Mouse (Mus musculus): ENCODE measurements at regions not wholly inside any gene's neighbourhood (a gene's known extent, or its start where the extent isn't known, plus 50 kb on each side); places are given as distances from the start of the nearest gene placed in this dataset.
"Not testable (repeated sequence)": the region's sequence is repeated elsewhere in the genome, so short reads cannot be mapped to it uniquely, and the experiment has no call there.

DNA sequence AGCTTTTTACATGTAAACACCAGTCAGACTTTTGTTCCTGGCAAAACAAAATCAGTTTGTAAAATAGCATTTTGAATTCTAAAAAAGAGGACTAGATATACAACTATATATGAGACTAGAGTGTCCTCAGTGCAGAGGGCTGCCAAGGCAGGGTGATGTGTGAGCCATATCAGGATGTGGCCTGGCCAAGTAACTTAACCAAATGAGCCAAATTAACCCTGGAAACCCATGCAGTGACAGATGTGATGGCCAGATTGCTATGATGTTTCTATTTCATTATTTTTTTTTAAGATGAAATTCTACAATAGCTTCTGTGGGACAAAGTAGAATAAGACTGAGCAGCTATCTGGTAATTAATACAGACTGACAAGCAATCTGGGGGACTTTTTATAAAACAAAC, 181.8 kb downstream of the Nova1 start:
- no peak for DNase-seq

DNA sequence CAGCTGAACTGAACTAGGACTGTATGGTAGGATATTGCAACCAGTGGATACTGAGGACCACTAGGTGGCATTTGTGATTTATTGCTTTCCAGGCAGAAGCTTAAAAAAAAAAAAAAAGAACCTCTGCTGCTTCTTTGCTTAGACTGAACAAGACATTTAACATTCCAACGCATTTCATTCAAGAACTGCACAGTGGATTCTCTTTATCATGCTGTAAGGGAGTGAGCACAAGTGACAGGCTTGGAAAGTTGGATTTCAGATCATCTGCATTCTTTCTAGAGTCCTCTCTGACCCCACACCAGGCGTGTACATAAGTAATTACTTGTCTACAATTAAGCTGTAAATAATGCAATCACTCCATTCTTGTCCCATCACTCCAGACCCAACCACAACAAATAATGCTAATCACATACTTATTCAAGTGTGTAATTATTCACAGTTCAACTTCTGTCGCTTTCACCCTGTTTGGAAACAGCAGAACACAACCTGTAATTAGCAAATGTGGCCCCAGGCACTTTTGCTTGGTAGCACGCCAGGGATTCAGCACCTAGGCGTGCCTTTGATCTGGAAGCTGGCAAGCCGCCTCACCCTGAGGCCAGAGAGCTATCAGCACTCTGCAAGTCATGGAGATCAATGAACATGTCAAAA, 183.5 kb downstream of the Nova1 start:
- DNase-seq: peak; percentile 57 to 62

DNA sequence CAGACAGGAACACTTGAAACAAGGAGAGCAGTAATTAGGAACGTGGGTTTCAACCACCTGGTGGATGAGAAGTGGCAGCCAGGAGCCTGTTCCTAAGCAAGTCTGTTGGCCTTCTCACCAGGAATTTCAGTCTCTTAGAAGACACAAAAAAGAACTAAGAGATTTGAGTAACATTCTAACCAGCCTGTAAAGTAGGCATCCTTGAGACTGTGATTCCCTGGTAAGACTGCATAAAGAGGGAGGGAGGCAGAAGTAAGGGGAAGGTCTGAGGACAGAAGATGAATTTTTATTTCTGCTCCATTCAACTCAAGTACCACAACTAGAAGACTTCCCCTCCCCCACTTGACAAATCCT, 184.0 kb downstream of the Nova1 start:
- no peak for DNase-seq

DNA sequence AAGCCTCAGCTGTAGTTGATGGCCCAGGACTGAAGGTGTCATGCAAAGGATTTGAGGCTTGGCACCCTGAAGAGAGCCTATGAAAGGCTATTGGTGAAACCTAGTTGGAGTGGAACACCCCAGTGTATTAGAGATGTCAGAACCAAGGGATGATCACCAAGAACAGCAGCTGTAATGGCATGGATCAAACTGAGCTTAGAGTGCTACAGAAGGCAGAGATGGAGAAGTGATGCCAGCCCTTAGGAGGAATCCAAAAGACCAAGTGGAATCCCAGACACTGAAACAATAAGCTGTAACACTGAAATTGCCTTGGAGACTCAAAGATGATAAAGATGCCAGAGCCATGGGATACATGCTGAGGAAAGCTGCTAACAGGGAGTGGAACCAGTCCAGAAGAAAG, 186.3 kb downstream of the Nova1 start:
- DNase-seq: not testable (repeated sequence)

DNA sequence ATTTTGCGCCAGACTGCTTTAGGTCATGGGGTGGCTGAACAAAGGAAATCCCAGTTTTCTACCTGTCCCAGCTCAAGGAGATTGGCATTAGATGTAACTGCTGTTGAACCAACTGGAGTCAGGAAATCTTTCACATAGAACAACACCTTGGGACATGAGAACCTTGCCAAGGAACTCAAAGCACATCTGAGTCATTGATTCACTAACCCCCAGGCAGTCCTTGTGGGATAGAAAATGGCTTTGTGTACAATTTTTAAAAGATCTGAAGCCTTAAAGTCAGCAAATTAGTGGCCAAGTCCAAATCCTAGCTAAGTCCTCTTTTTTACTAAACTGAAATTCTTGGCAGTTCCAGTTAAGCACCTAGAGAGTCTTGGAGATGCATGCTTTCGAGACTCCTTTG, 191.4 kb downstream of the Nova1 start:
- DNase-seq: no peak

DNA sequence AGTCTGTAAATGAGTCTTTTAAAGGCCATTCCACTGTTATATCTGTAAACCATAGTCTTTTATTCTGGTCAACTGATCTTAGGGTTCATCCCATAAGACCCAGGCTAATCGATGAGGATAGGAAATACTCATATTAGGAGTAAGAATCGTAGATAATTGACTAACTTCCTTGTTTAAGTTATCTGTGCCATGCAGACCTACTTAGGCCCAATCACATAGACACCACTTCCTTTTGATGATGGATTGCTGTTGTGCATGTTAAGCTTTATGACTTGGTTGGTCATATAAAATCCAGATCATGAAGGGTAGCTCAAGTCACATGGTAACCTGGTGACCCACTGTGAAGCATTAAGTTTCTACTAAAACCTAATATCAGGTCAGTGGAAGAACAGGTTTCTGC, 207.3 kb downstream of the Nova1 start:
- DNase-seq: no peak

DNA sequence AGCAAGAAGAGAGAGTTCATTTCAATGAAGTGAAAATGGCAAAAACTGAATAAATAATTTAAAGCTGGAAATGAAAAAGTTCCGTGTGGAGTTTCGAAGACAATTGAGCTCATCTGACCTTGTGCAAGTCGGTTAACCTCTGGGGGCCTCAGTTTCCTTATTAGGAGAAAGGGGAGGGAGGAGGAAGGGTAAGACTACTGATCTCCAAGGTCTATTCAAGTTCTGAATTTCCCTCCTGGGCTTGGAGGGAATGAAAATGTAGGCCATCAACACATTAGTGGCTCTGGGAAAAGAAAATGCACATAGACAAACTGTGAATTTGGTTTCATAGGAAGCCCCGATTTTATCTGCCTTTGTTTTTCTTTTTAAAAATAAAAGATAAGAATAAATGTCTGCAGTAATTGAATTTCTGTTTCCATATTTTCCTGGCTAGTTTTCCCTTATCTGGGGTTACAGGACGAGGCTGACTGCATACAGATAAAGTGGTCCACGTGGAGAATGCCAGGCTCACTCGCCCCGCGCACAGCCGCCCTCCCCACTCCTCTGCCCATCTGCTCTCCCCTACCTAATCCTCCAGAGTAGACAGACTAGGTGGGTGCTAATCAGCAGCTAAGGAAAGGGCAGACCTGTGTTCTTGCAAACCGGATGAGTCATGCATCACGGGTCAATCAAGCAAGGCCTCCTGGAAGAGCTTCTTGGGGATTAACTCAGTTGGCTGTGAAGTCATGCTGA, 209.0 kb downstream of the Nova1 start:
- peak; percentile 12 for DNase-seq

DNA sequence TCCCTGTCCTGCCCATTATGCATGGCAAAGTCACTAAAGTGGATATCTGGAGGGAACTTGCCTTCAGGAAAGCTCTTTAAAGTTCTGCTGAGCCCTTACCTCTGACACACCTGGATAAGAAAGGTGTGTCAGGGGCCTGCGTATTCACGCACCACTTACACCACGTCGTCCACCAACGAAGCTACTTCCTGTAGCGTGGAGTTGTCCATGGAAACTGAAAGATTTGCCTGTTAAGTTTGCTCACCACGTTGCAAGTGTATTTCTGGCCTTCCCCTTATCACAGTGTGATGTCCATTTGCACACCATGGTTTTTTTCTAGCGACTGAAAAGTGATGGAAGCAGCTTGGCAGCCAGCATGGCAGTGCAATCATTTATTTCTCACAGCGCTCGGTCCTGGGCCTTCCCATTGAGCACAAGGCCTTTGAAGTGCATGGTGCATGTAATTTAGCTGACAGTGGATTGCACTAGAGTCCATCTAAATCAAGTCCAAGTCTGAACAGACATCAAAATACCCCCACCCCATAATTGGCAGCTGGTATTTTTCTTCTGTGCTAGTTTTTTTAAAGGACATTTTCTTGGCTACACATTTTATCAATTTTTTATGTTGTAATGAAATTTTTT, 210.3 kb downstream of the Nova1 start:
- no peak for DNase-seq

DNA sequence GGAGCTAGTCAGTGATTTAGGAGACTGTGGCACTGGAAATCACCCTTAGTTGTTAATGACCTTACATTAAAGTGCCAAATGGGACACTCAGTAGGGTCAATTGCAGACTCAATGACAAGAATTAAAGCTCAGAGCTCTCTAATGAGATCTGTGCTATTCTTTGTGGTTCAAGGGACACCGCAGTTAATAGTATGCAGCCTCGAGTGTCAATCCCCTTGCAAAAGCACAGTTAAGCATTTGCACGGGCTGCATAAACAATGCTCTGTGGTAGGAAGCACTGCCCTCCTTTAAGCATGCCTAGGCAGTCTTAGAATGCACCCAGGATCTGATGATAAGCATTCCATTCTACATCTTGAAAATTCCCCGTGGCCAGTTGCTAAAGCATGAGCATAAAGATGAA, 221.5 kb downstream of the Nova1 start:
- DNase-seq: no peak

DNA sequence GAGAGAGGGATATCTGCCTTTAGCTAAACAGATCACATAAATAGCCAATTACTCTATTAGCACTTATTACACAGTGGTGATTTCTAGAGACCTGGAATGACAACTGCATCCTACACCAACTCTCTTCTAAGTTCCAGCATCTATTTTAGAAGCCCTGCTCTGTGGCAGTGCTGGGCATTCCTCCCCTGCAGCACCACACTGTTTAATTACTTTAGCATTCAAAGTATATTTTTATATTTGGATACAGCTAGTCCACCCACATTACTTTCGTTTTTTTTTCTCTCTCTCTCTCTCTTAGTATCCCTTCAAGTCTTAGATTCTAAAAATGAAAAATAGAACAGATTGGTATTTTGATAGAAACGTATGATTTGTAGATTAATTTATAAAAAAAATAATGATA, 250.1 kb downstream of the Nova1 start:
- no peak for DNase-seq

DNA sequence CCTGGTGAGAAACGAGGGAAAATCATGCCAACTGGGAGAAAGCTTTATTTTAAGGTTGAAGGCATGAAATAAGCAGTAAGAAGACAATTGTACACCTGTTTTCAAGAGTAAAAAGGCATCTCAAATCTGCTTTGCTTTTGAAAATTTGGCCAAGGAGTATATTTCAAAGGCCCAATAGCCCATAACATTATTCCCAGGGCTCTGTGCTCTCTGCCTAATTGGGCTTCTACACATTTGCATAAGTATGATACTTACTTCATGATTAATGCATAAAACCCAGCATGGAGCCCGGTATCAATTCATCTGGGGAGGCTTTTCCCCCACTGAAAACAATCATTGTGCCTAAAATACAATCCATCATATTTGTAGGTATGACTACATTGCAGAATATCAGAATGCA, 252.4 kb downstream of the Nova1 start:
- no peak for DNase-seq

DNA sequence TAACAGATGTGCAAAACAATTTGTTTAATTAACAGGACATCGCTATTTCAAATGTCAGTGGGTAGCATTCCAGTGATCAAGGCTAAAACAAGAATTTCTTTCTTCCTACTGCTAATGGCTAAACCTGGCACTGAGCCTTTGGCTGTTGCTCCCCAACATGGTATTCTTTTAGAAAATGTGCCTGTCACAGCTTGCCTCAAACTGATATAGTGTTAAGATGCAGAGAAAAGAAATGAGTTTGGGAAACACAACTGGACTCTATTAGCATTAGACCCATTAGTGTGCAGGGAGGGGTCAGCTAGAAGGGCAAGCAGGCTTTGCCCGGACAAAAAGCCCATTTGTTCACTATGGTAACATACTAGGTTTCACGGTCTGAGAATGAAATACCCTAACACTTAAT, 297.8 kb downstream of the Nova1 start:
- no peak for DNase-seq

DNA sequence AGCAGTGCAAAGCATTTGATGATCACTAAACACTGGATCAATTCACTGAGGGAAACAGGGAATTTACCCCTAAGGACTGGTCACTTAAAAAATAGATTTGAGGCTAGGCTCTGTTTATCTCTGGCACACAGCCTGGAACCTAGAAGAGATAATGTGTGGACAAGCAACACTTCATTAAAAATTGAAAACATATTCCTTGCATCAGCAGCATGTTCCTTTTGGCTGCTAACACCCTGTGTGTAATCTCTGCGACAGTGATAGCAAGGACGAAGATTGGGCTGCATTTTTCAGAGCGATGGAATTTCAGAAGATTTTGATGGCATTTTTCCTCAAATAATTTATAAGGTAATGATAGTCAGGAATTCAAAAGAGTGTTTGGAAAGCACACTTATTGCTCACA, 310.9 kb downstream of the Nova1 start:
- DNase-seq: no peak

DNA sequence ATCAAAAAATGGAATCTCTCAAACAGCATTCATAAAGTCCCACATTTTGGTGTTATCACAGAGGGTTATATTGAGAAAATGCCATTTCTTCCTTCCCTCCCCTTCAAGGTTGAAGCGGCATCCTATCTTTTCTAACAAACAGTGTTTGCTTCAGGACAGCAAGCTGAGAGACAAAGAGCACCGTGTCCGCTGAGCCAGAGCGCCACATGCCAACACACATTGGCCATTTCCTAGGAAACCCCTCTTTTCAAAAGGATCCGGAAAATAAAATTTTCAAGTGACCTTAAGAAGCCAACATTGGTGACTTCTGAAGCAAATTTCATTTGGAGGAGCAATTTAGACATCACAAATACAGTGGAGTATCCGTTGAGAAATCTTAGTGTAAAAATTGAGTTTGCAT, 326.3 kb downstream of the Nova1 start:
- no peak for DNase-seq

DNA sequence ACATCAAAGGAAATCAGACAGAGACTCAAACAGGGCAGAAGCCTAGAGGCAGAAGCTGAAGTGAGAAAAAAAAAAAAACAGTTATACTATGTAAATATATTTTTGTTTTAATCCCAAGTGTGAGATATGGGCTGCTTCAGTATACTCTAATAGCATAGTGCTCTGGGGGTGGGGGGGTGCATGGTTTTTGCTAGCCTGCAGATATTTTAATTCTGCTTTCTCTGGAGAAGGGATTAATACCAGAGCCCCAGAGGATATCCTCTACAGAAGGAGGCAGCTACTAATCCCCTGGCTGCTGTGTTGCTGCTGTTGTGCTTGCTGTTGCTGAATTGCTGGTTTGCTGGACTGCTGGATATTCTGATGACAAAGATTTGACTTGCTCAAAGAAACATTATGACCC, 367.8 kb downstream of the Nova1 start:
- DNase-seq: no peak

DNA sequence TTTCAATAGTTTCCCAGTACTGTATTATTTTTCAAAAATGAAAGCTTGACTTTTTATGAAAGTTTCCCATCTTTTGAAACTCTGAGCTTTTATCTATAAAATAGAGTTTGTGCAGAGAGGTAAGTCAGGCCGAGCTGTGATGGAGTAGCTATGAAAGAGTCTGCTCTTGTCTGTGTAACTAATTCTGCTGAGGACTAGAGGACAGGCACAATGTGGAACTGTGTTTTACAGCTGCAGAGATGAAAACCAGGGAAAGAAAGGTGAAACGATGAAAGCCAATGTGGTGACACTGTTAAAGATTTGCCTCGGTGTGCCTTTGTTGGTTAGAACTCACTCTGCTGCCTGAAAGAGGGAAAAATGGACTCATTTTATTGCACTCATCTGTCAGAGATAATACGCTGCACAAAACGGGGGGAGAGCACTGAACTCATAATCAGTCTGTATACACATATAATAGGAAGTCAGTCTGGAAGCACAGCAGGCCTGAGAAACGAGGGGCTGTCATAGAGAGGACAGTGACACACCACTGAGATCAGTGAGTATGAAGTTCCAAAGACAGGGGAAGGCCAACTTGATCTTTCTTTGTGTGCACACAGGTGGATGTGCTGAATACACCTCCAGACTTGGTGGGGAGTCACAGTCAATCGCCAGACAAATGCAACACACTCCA, 373.9 kb downstream of the Nova1 start:
- DNase-seq: no peak

DNA sequence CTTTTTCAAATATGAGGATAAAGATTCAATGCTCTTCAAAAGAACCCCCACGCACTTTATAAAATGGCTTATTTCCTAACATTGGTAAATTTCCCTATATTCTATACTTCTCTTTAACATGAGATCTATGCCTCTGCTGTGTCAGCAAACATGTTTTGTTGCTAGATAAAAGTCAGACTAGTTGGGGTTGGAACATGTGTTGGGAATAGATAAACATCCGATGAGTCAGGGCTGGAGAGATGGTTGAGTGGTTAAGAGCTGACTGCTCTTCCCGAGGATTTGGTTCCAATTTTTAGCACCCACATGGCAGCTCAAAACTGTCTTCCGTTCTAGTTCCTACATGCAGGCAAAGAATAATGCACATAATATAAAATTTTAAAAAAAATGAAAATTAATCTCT, 399.1 kb downstream of the Nova1 start:
- DNase-seq: no peak

DNA sequence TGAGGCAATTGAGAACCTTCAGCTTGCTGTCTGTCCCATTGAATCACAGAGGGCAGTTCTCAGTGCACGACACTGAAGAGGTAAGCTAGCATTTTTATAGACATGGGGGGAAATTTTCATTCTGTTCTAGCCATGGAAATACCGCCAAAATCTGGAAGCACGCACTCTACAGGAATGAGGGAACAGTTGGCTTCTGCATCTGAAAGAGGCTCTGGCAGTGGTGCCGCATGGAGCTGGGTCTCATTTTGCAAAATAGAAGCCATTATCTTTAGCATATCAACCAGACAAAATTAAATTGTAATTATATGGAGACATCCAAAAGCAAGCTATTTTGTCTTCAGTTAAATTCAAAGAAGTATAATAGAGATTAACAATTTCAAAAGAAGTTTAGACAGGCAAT, 399.7 kb downstream of the Nova1 start:
- no peak for DNase-seq

DNA sequence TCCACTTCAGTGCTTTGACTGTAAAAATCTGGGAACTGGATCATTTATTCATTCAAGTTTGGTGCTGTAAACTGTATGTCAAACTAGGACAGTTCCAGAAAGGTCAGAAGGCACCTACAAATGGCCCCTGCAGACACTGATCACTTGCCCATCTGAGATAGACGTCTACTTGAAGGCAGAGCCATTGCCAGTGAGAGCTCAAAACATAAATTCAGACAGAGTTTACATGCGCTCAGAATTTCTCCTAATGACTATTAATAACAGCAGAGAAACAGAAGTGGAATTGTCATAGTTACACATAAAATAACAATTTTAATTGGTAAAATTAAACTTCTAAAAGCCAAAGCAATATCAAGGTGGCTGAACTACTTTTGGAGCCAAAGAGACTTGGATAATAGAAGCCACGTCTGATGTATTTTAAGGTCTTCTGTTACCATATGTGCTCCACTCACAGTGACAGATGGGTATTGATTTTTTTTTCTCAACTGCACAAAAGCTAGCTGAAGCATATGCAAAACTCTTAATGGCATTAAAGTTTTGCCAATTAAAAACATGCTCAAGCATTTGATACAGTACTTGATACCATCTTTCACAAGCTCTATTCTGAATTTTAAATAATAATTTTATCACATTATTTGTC, 401.8 kb downstream of the Nova1 start:
- DNase-seq: no peak

DNA sequence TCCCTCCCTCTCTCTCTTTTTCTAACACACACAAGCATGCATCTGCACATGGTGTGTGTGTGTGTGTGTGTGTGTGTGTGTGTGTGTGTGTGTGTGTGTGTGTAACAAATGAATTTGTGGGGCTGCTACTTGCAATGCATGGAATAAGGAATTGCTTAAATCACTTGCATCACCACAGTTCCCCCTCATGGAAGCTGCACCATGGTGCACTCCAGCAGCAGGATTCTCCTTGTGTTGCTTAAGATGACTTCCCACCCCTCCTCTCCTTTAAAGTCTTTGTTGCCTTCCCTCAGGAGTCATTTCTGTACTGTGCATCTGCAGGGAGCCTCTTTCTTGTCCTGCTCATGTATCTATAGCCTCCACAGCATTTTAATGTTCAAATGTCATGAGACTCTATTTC, 402.5 kb downstream of the Nova1 start:
- DNase-seq: no peak

DNA sequence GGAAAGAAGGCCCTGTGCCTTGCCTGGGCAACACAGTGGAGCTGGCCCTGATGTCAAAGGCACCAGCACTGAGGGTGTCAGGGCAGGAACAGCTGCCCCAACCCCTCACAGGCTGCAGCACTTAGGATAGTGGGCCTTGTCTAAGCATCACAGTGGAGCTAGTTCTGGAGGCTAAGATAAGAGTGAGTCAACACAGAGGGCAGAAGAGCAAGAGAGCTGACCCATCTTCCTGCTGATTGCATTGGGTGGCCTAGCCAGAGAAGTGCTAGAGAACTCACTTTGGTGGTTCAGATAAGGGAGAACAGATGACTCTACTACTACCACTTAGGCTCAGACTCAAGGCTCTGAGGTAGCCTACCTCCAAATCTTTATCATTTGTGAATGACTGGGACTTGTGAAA, 413.1 kb downstream of the Nova1 start:
- DNase-seq: no peak

DNA sequence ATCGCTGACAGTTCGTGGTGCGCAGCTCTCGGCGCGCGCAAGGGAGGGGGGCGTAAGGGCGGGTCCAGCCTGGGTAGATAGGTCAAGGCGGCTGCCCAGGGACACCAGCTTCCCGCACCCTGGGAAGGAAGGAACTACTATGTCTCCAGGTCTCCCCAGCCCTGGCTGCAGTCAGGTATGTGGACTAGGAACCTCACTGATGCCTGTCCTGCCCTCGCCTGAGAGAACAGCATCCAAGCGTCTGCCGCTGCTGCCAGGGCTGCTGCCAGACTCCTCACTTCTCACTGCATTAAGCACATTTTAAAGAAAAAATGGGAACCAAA, 419.1 kb downstream of the Nova1 start:
- DNase-seq: peak in 1 of 2 experiments; percentile 3

DNA sequence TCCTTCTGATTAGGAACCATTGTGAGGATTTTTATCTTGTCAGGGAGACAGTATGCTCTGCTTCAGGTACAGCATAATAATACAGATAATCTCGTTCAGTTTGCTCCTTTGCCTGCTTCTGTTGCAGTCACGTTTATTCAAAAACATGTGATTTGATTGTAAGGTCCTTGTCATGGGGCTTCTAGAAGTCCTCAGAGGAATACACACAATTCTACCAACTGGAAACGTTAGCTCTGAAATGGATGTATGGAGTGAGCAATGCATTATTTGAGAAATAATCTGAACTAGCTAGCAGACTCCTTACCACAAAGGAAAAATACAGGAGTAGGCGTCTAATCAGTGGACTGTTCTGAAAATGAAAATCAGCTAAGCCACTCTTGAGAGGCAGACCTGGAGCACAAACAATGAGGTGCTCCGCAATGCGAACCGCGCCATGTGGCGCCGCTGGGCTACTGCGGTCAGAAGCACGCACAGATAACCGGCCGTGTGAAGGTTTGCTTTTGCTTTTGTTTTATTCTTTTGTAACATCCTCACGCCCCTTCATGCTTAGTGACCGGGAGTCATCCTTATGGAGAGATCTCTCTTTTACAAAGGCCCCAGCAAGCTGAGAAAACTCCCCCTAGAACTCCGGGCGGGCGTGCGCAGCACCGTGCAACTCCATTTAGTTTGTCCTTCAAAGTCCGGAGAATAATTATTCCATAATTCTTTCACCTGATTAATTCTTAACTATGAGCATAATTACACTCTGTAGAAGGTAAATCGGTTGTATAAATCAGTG, 419.7 kb downstream of the Nova1 start:
- peak; percentile 1 to 37 for DNase-seq
